Mouse (Mus musculus): ENCODE results near the gene Knl1. TPM values are rescaled to one million over a fixed set of nuclear protein-coding genes. Genes with fewer than 3 reads are reported as not detected.
"Not testable (repeated sequence)": the region's sequence is repeated elsewhere in the genome, so short reads cannot be mapped to it uniquely, and the experiment has no call there.

Knl1 gene
- 54.3 and 55.0 TPM in 2 replicates for polyA plus RNA-seq (2016; fragmentation: Nextera tagmentation; extraction: Ambion mirVana)

- peak within 1 kb of the TSS; percentile 53 for H3K4me2 ChIP-seq (replicated peaks)
- WGBS: under 1% methylated on average over 77 of the region's 77 CpGs
- ATAC-seq (ENCODE audit: insufficient number of reproducible peaks, insufficient read depth, low FRiP score, low TSS enrichment): peak; percentile 89
Measured at GRCm38 (mm10) chr2:119046649-119047611, at the start of gene Knl1. Gene Knl1, plus strand, starts transcription at chr2:119047119.

GRCm38 (mm10) chr2:118998115-118998866 is 48.6 kb upstream of the Knl1 start:
- ATAC-seq (ENCODE audit: insufficient number of reproducible peaks, insufficient read depth, low FRiP score, low TSS enrichment): no peak
- no peaks in the 10 kb centered on the region for H3K4me1 ChIP-seq

More at GRCm38 (mm10) chr2:119046649-119047611, at the start of gene Knl1:
- Histone ChIP-seq H3K4me1 (peaks cover 8% of the 10 kb centered on the region; the same call in 1 of the 2 replicates), H3K27me3 (no peaks in the 10 kb centered on the region), H3K27ac (peak within 1 kb of the TSS; percentile 91), H3K9ac (peak within 1 kb of the TSS; percentile 70), H3K4me3 (peak within 1 kb of the TSS; percentile 86), H3K36me3 (no peaks in the 10 kb centered on the region), H3K9me3 (no peaks in the 10 kb centered on the region)

DNA sequence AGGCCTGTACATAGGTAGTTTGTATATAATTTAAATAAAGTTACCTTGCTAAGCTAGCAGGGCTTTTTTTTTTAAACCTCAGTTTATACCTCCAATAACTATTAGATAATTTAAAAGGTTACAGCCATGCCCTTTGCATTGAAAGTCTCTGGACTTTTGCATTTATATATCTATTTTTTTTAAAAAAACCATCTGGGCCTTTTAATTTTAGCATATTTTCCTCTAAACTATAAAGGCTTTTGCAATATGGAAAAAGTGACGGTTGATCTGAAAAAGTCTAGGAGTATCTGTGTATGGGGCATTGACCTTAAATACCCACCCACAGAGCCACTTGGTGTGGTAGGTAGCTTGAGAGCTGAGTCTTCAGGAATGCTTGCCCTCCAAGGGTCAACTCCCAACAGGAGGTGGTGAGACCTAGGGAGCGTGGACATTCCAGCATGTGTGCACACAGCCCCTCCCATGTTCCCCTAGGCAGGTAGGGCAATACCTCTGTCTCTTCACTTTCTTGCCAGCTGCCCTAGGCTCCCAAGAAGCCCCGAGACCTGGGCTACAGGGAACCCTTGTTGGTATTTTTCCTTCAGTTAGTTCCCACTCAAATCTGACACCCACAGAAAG is 47.8 kb upstream of the Knl1 start:
- no peak overlapping the region for H3K27ac ChIP-seq
- H3K4me1 ChIP-seq: no peaks in the 10 kb centered on the region
- WGBS: 67% methylated on average over 3 of the region's 3 CpGs
- peaks cover 10% of the 10 kb centered on the region; the same call in 1 of the 2 replicates for H3K27me3 ChIP-seq
- ATAC-seq (ENCODE audit: insufficient number of reproducible peaks, insufficient read depth, low FRiP score, low TSS enrichment): no peak
- no peak overlapping the region for H3K9ac ChIP-seq
- H3K4me3 ChIP-seq: no peak overlapping the region
- no peak overlapping the region for H3K4me2 ChIP-seq (replicated peaks)
- no peaks in the 10 kb centered on the region for H3K9me3 ChIP-seq
- H3K36me3 ChIP-seq: no peaks in the 10 kb centered on the region

More at GRCm38 (mm10) chr2:118998115-118998866, 48.6 kb upstream of the Knl1 start:
- Histone ChIP-seq H3K9ac (no peak overlapping the region), H3K36me3 (no peaks in the 10 kb centered on the region), H3K27ac (no peak overlapping the region), H3K27me3 (peaks cover 10% of the 10 kb centered on the region; the same call in 1 of the 2 replicates), H3K4me2 (replicated peaks) (no peak overlapping the region), H3K9me3 (no peaks in the 10 kb centered on the region), H3K4me3 (no peak overlapping the region)
- WGBS: 76% methylated on average over 6 of the region's 6 CpGs

GRCm38 (mm10) chr2:119006886-119007285 is 40.0 kb upstream of the Knl1 start:
- Histone ChIP-seq H3K4me1 (no peaks in the 10 kb centered on the region), H3K36me3 (no peaks in the 10 kb centered on the region), H3K9ac (no peak overlapping the region), H3K27ac (no peak overlapping the region), H3K9me3 (no peaks in the 10 kb centered on the region), H3K4me2 (replicated peaks) (no peak overlapping the region), H3K27me3 (no peaks in the 10 kb centered on the region), H3K4me3 (no peak overlapping the region)
- ATAC-seq (ENCODE audit: insufficient number of reproducible peaks, insufficient read depth, low FRiP score, low TSS enrichment): no peak
- 82% methylated on average over 7 of the region's 7 CpGs for WGBS

DNA sequence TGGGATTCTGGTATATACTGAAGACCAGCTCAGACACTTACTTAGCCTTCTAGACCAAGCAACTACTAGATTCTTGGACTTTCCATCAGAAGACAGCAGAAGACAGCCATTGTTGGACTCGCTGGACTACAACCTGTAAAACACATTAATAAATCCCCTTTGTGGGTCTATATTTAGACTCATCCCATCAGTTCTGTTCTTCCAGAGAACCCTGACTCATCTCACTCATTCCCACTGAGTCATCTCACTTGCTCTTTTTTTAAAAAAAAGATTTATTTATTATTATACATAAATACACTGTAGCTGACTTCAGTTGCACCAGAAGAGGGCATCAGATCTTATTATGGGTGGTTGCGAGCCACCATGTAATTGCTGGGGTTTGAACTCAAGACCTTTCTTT is 37.5 kb upstream of the Knl1 start:
- no peak for ATAC-seq (ENCODE audit: insufficient number of reproducible peaks, insufficient read depth, low FRiP score, low TSS enrichment)
- Histone ChIP-seq H3K27me3 (no peaks in the 10 kb centered on the region), H3K4me2 (replicated peaks) (no peak overlapping the region), H3K4me3 (no peak overlapping the region), H3K36me3 (no peaks in the 10 kb centered on the region), H3K27ac (no peak overlapping the region), H3K9ac (no peak overlapping the region), H3K9me3 (no peaks in the 10 kb centered on the region), H3K4me1 (no peaks in the 10 kb centered on the region)
- WGBS: 90% methylated on average over 2 of the region's 2 CpGs

- H3K4me1 ChIP-seq: 0 out of 2 replicates have a peak, but pooled peaks cover 5% of the 10 kb centered on the region
- ATAC-seq (ENCODE audit: insufficient number of reproducible peaks, insufficient read depth, low FRiP score, low TSS enrichment): no peak
- no peak overlapping the region for H3K27ac ChIP-seq
- H3K9me3 ChIP-seq: no peaks in the 10 kb centered on the region
- H3K36me3 ChIP-seq: peaks cover 17% of the 10 kb centered on the region
- H3K9ac ChIP-seq: no peak overlapping the region
- no peaks in the 10 kb centered on the region for H3K27me3 ChIP-seq
- WGBS: 75% methylated on average over 7 of the region's 7 CpGs
- H3K4me2 ChIP-seq (replicated peaks): no peak overlapping the region
- H3K4me3 ChIP-seq: no peak overlapping the region
Measured at GRCm38 (mm10) chr2:119014989-119015388, 31.9 kb upstream of the Knl1 start.

- Histone ChIP-seq H3K4me3 (no peak overlapping the region), H3K9ac (no peak overlapping the region), H3K4me2 (replicated peaks) (no peak overlapping the region), H3K4me1 (0 out of 2 replicates have a peak, but pooled peaks cover 5% of the 10 kb centered on the region), H3K27me3 (no peaks in the 10 kb centered on the region), H3K36me3 (peaks cover 17% of the 10 kb centered on the region), H3K9me3 (no peaks in the 10 kb centered on the region), H3K27ac (no peak overlapping the region)
- 79% methylated on average over 12 of the region's 12 CpGs for WGBS
- no peak for ATAC-seq (ENCODE audit: insufficient number of reproducible peaks, insufficient read depth, low FRiP score, low TSS enrichment)
Measured at GRCm38 (mm10) chr2:119015604-119016180, 31.2 kb upstream of the Knl1 start.

GRCm38 (mm10) chr2:119016312-119016711 is 30.6 kb upstream of the Knl1 start:
- not testable (repeated sequence) for H3K9ac ChIP-seq; H3K4me1 ChIP-seq; H3K9me3 ChIP-seq; ATAC-seq (ENCODE audit: insufficient number of reproducible peaks, insufficient read depth, low FRiP score, low TSS enrichment); H3K4me3 ChIP-seq; H3K27ac ChIP-seq; H3K4me2 ChIP-seq (replicated peaks); H3K27me3 ChIP-seq
- peaks cover 23% of the 10 kb centered on the region for H3K36me3 ChIP-seq
- WGBS: 75% methylated on average over 4 of the region's 4 CpGs

GRCm38 (mm10) chr2:119017647-119018046 is 29.3 kb upstream of the Knl1 start:
- peaks cover 36% of the 10 kb centered on the region for H3K36me3 ChIP-seq
- 93% methylated on average over 3 of the region's 3 CpGs for WGBS
- no peak overlapping the region for H3K27ac ChIP-seq
- 0 out of 2 replicates have a peak, but pooled peaks cover 5% of the 10 kb centered on the region for H3K4me1 ChIP-seq
- no peaks in the 10 kb centered on the region for H3K27me3 ChIP-seq
- no peaks in the 10 kb centered on the region for H3K9me3 ChIP-seq
- no peak for ATAC-seq (ENCODE audit: insufficient number of reproducible peaks, insufficient read depth, low FRiP score, low TSS enrichment)
- no peak overlapping the region for H3K9ac ChIP-seq
- no peak overlapping the region for H3K4me2 ChIP-seq (replicated peaks)
- no peak overlapping the region for H3K4me3 ChIP-seq

GRCm38 (mm10) chr2:119018391-119019122 is 28.4 kb upstream of the Knl1 start:
- Histone ChIP-seq H3K9me3 (no peaks in the 10 kb centered on the region), H3K27ac (peak overlapping the region; percentile 33; the same call in 1 of the 2 replicates), H3K9ac (0 out of 2 replicates have a peak overlapping the region, but pooled peaks have one; percentile 2), H3K4me3 (no peak overlapping the region), H3K4me2 (replicated peaks) (peak overlapping the region; percentile 23; the same call in 1 of the 2 replicates), H3K4me1 (0 out of 2 replicates have a peak, but pooled peaks cover 5% of the 10 kb centered on the region), H3K36me3 (peaks cover 37% of the 10 kb centered on the region), H3K27me3 (no peaks in the 10 kb centered on the region)
- peak; percentile 60 for ATAC-seq (ENCODE audit: insufficient number of reproducible peaks, insufficient read depth, low FRiP score, low TSS enrichment)
- 53% methylated on average over 22 of the region's 22 CpGs for WGBS
